Mouse (Mus musculus) left cerebral cortex, adult 6 months (tissue): ENCODE results near the gene Fkbp3. TPM values are rescaled to one million over a fixed set of nuclear protein-coding genes. Genes with fewer than 3 reads are reported as not detected.

ENCODE experiments used
- long read RNA-seq, 2 experiments: library from polyadenylated mRNA; unstranded; transcript quantifications; one replicate each; pipeline ENCODE4 v2.0.0; 2019 to 2020
- polyA plus RNA-seq: library from polyadenylated mRNA; unstranded; fragments of <200 nt; fragmentation: Nextera tagmentation; gene quantifications from 2 replicates; pipeline ENCODE4 v1.2.3, GENCODE M21; 2021

The Fkbp3 gene
- polyA plus RNA-seq = 588 and 750 TPM in 2 replicates
- long read RNA-seq, experiment 1, transcript Fkbp3-201 (7 exons, 1,022 nt) = major isoform, 156 of 186 reads
- long read RNA-seq, experiment 1, partial matches to known transcripts = 12 of 186 reads
- long read RNA-seq, experiment 1, other reads (novel, unspliced or antisense) = 13 of 186 reads
- long read RNA-seq, experiment 2, transcript Fkbp3-207 (3 exons, 408 nt) = minor isoform, 103 of 581 reads
- long read RNA-seq, experiment 2, transcript Fkbp3-201 (7 exons, 1,022 nt) = major isoform, 181 of 581 reads
- long read RNA-seq, experiment 2, transcript Fkbp3-208 (6 exons, 1,233 nt) = minor isoform, 7 of 581 reads
- long read RNA-seq, experiment 2, transcript Fkbp3-212 (3 exons, 1,109 nt) = minor isoform, 5 of 581 reads
- long read RNA-seq, experiment 2, partial matches to known transcripts = 275 of 581 reads
- long read RNA-seq, experiment 2, other reads (novel, unspliced or antisense) = 6 of 581 reads

GRCm38 (mm10) chr12:65073611-65074178, at the start of gene Fkbp3:
TSS of gene Fkbp3 (minus strand) at chr12:65074007.

GRCm38 (mm10) chr12:65075085-65075732, 1.4 kb upstream of the Fkbp3 start, which contains the start of gene Fancm:
TSS of gene Fancm (plus strand) at chr12:65075603.

GRCm38 (mm10) chr12:65036190-65036870, 37.5 kb downstream of the Fkbp3 start, which contains the start of gene Prpf39:
TSS of gene Prpf39 (plus strand) at chr12:65036333.

Other genes starting within 250 kb of the Fkbp3 start
- gene Gm527, start 156.1 kb downstream of the Fkbp3 start, polyA plus RNA-seq = 0.50 and 1.8 TPM in 2 replicates
- 4.4 and 5.8 TPM in 2 replicates for gene Klhl28, start 108.5 kb downstream of the Fkbp3 start, polyA plus RNA-seq
- 9.5 and 11.6 TPM in 2 replicates for gene Togaram1, start 108.2 kb downstream of the Fkbp3 start, polyA plus RNA-seq
- 6.8 and 8.8 TPM in 2 replicates for gene Prpf39, start 37.7 kb downstream of the Fkbp3 start, polyA plus RNA-seq
- gene Fancm, start 1.6 kb upstream of the Fkbp3 start, polyA plus RNA-seq = 2.2 and 3.4 TPM in 2 replicates
- 0.19 and 0.33 TPM in 2 replicates for gene Mis18bp1, start 98.6 kb upstream of the Fkbp3 start, polyA plus RNA-seq
- not detected in 2 replicates for gene Wdr20rt, start 151.5 kb upstream of the Fkbp3 start, polyA plus RNA-seq